Mouse (Mus musculus): ENCODE measurements at regions not wholly inside any gene's neighbourhood (a gene's known extent, or its start where the extent isn't known, plus 50 kb on each side); places are given as distances from the start of the nearest gene placed in this dataset.

- no peak overlapping the region for H3K9ac ChIP-seq
- 73% methylated on average over 4 of the region's 4 CpGs for WGBS
- H3K36me3 ChIP-seq (replicated peaks; ENCODE audit: control insufficient read depth, insufficient read depth): no peaks in the 10 kb centered on the region
- H3K4me1 ChIP-seq (replicated peaks; ENCODE audit: control insufficient read depth, insufficient read depth, low read length): no peaks in the 10 kb centered on the region
- DNase-seq (ENCODE audit: low spot score) (no peak), ATAC-seq (ENCODE audit: low FRiP score) (no peak)
- no peaks in the 10 kb centered on the region for H3K27me3 ChIP-seq (ENCODE audit: control insufficient read depth, insufficient read depth, low read length)
- no peak overlapping the region for H3K4me2 ChIP-seq (replicated peaks)
- H3K9me3 ChIP-seq (ENCODE audit: control insufficient read depth, low read length): no peaks in the 10 kb centered on the region
- H3K27ac ChIP-seq: no peak overlapping the region
- H3K4me3 ChIP-seq (replicated peaks; ENCODE audit: low read length): no peak overlapping the region
These were observed 274.3 kb downstream of the Sorl1 start for GRCm38 (mm10) chr9:41849628-41850326.

- Histone ChIP-seq H3K36me3 (replicated peaks; ENCODE audit: control insufficient read depth, insufficient read depth) (no peaks in the 10 kb centered on the region), H3K9me3 (ENCODE audit: control insufficient read depth, low read length) (no peaks in the 10 kb centered on the region), H3K4me1 (replicated peaks; ENCODE audit: control insufficient read depth, insufficient read depth, low read length) (no peaks in the 10 kb centered on the region), H3K4me3 (replicated peaks; ENCODE audit: low read length) (no peak overlapping the region), H3K27ac (no peak overlapping the region), H3K27me3 (ENCODE audit: control insufficient read depth, insufficient read depth, low read length) (no peaks in the 10 kb centered on the region), H3K4me2 (replicated peaks) (no peak overlapping the region), H3K9ac (no peak overlapping the region)
- ATAC-seq (ENCODE audit: low FRiP score): no peak
- DNase-seq (ENCODE audit: low spot score): no peak
- 88% methylated on average over 3 of the region's 3 CpGs for WGBS
These were observed 279.5 kb downstream of the Sorl1 start for GRCm38 (mm10) chr9:41844616-41845015.

GRCm38 (mm10) chr9:41834487-41835404, 289.4 kb downstream of the Sorl1 start:
- no peak overlapping the region for H3K9ac ChIP-seq
- DNase-seq (ENCODE audit: low spot score): no peak
- no peak overlapping the region for H3K4me3 ChIP-seq (replicated peaks; ENCODE audit: low read length)
- 0 out of 2 replicates have a peak, but pooled peaks cover 12% of the 10 kb centered on the region for H3K4me1 ChIP-seq (replicated peaks; ENCODE audit: control insufficient read depth, insufficient read depth, low read length)
- ATAC-seq (ENCODE audit: low FRiP score): no peak
- H3K36me3 ChIP-seq (replicated peaks; ENCODE audit: control insufficient read depth, insufficient read depth): no peaks in the 10 kb centered on the region
- no peak overlapping the region for H3K4me2 ChIP-seq (replicated peaks)
- peak overlapping the region; percentile 54 for H3K27ac ChIP-seq
- WGBS: 42% methylated on average over 11 of the region's 11 CpGs
- H3K27me3 ChIP-seq (ENCODE audit: control insufficient read depth, insufficient read depth, low read length): no peaks in the 10 kb centered on the region
- no peaks in the 10 kb centered on the region for H3K9me3 ChIP-seq (ENCODE audit: control insufficient read depth, low read length)

- 100% methylated on average over 1 of the region's 1 CpGs for WGBS
- no peaks in the 10 kb centered on the region for H3K9me3 ChIP-seq (ENCODE audit: control insufficient read depth, low read length)
- ATAC-seq (ENCODE audit: low FRiP score) (no peak), DNase-seq (ENCODE audit: low spot score) (no peak)
- H3K27me3 ChIP-seq (ENCODE audit: control insufficient read depth, insufficient read depth, low read length): no peaks in the 10 kb centered on the region
- no peak overlapping the region for H3K4me2 ChIP-seq (replicated peaks)
- H3K9ac ChIP-seq: no peak overlapping the region
- H3K4me3 ChIP-seq (replicated peaks; ENCODE audit: low read length): no peak overlapping the region
- no peak overlapping the region for H3K27ac ChIP-seq
- no peaks in the 10 kb centered on the region for H3K36me3 ChIP-seq (replicated peaks; ENCODE audit: control insufficient read depth, insufficient read depth)
- 0 out of 2 replicates have a peak, but pooled peaks cover 12% of the 10 kb centered on the region for H3K4me1 ChIP-seq (replicated peaks; ENCODE audit: control insufficient read depth, insufficient read depth, low read length)
These were observed 290.7 kb downstream of the Sorl1 start for GRCm38 (mm10) chr9:41833408-41833807.

GRCm38 (mm10) chr9:41827356-41827755, 296.7 kb downstream of the Sorl1 start:
- 79% methylated on average over 4 of the region's 4 CpGs for WGBS
- no peak overlapping the region for H3K4me3 ChIP-seq (replicated peaks; ENCODE audit: low read length)
- DNase-seq (ENCODE audit: low spot score): no peak

GRCm38 (mm10) chr9:41821401-41821800, 302.7 kb downstream of the Sorl1 start:
- H3K4me1 ChIP-seq (replicated peaks; ENCODE audit: control insufficient read depth, insufficient read depth, low read length): no peaks in the 10 kb centered on the region
- H3K36me3 ChIP-seq (replicated peaks; ENCODE audit: control insufficient read depth, insufficient read depth): no peaks in the 10 kb centered on the region
- no peak for DNase-seq (ENCODE audit: low spot score)
- ATAC-seq (ENCODE audit: low FRiP score): no peak
- WGBS: 72% methylated on average over 4 of the region's 4 CpGs
- no peak overlapping the region for H3K27ac ChIP-seq
- no peaks in the 10 kb centered on the region for H3K27me3 ChIP-seq (ENCODE audit: control insufficient read depth, insufficient read depth, low read length)
- H3K4me3 ChIP-seq (replicated peaks; ENCODE audit: low read length): no peak overlapping the region
- no peaks in the 10 kb centered on the region for H3K9me3 ChIP-seq (ENCODE audit: control insufficient read depth, low read length)
- H3K4me2 ChIP-seq (replicated peaks): no peak overlapping the region
- no peak overlapping the region for H3K9ac ChIP-seq

More at GRCm38 (mm10) chr9:41827356-41827755, 296.7 kb downstream of the Sorl1 start:
- ATAC-seq (ENCODE audit: low FRiP score): no peak
- H3K27me3 ChIP-seq (ENCODE audit: control insufficient read depth, insufficient read depth, low read length): no peaks in the 10 kb centered on the region
- no peaks in the 10 kb centered on the region for H3K4me1 ChIP-seq (replicated peaks; ENCODE audit: control insufficient read depth, insufficient read depth, low read length)
- H3K9me3 ChIP-seq (ENCODE audit: control insufficient read depth, low read length): no peaks in the 10 kb centered on the region
- no peak overlapping the region for H3K4me2 ChIP-seq (replicated peaks)
- no peak overlapping the region for H3K27ac ChIP-seq
- no peak overlapping the region for H3K9ac ChIP-seq
- no peaks in the 10 kb centered on the region for H3K36me3 ChIP-seq (replicated peaks; ENCODE audit: control insufficient read depth, insufficient read depth)

GRCm38 (mm10) chr9:41817740-41818461, 306.2 kb downstream of the Sorl1 start:
- no peaks in the 10 kb centered on the region for H3K4me1 ChIP-seq (replicated peaks; ENCODE audit: control insufficient read depth, insufficient read depth, low read length)
- H3K36me3 ChIP-seq (replicated peaks; ENCODE audit: control insufficient read depth, insufficient read depth): no peaks in the 10 kb centered on the region
- DNase-seq (ENCODE audit: low spot score): no peak
- H3K9ac ChIP-seq: no peak overlapping the region
- H3K9me3 ChIP-seq (ENCODE audit: control insufficient read depth, low read length): no peaks in the 10 kb centered on the region
- no peak for ATAC-seq (ENCODE audit: low FRiP score)
- 79% methylated on average over 11 of the region's 11 CpGs for WGBS
- H3K27me3 ChIP-seq (ENCODE audit: control insufficient read depth, insufficient read depth, low read length): no peaks in the 10 kb centered on the region
- H3K4me3 ChIP-seq (replicated peaks; ENCODE audit: low read length): no peak overlapping the region
- H3K4me2 ChIP-seq (replicated peaks): no peak overlapping the region
- H3K27ac ChIP-seq: no peak overlapping the region

GRCm38 (mm10) chr9:41815921-41816320, 308.2 kb downstream of the Sorl1 start:
- no peak for ATAC-seq (ENCODE audit: low FRiP score)

GRCm38 (mm10) chr9:41809291-41809690, 314.8 kb downstream of the Sorl1 start:
- Histone ChIP-seq H3K4me1 (replicated peaks; ENCODE audit: control insufficient read depth, insufficient read depth, low read length) (peaks cover 13% of the 10 kb centered on the region), H3K36me3 (replicated peaks; ENCODE audit: control insufficient read depth, insufficient read depth) (no peaks in the 10 kb centered on the region), H3K27me3 (ENCODE audit: control insufficient read depth, insufficient read depth, low read length) (no peaks in the 10 kb centered on the region), H3K9me3 (ENCODE audit: control insufficient read depth, low read length) (no peaks in the 10 kb centered on the region), H3K9ac (no peak overlapping the region), H3K27ac (no peak overlapping the region), H3K4me3 (replicated peaks; ENCODE audit: low read length) (no peak overlapping the region), H3K4me2 (replicated peaks) (no peak overlapping the region)
- no peak for DNase-seq (ENCODE audit: low spot score)
- WGBS: 85% methylated on average over 4 of the region's 4 CpGs
- no peak for ATAC-seq (ENCODE audit: low FRiP score)

More at GRCm38 (mm10) chr9:41815921-41816320, 308.2 kb downstream of the Sorl1 start:
- H3K4me1 ChIP-seq (replicated peaks; ENCODE audit: control insufficient read depth, insufficient read depth, low read length): no peaks in the 10 kb centered on the region
- no peak overlapping the region for H3K27ac ChIP-seq
- H3K27me3 ChIP-seq (ENCODE audit: control insufficient read depth, insufficient read depth, low read length): no peaks in the 10 kb centered on the region
- no peaks in the 10 kb centered on the region for H3K36me3 ChIP-seq (replicated peaks; ENCODE audit: control insufficient read depth, insufficient read depth)
- DNase-seq (ENCODE audit: low spot score): no peak
- no peaks in the 10 kb centered on the region for H3K9me3 ChIP-seq (ENCODE audit: control insufficient read depth, low read length)
- no peak overlapping the region for H3K4me2 ChIP-seq (replicated peaks)
- H3K4me3 ChIP-seq (replicated peaks; ENCODE audit: low read length): no peak overlapping the region
- H3K9ac ChIP-seq: no peak overlapping the region
- WGBS: 96% methylated on average over 2 of the region's 2 CpGs
